Mouse (Mus musculus) stomach, embryonic 15.5 days (tissue): ENCODE measurements at regions not wholly inside any gene's neighbourhood (a gene's known extent, or its start where the extent isn't known, plus 50 kb on each side); places are given as distances from the start of the nearest gene placed in this dataset.
"Not testable (repeated sequence)": the region's sequence is repeated elsewhere in the genome, so short reads cannot be mapped to it uniquely, and the experiment has no call there.

Source experiments
- ATAC-seq: fragments of 200-750 bp; cut with Nextera tagmentation; 2 replicates; pipeline ENCODE4 v1.8.0; 2017; ENCODE audit warnings: low read depth, moderate number of reproducible peaks, moderate TSS enrichment; ENCODE audit not compliant: insufficient read depth, low FRiP score
- H3K27ac ChIP-seq: fragments of 300-500 bp; sonication (generic); 2 replicates; pipeline ENCODE4 v1.5.1; 2015; ENCODE audit warnings: mild to moderate bottlenecking, inconsistent platforms
- H3K27me3 ChIP-seq: fragments of 300-500 bp; sonication (generic); replicated peaks from 2 replicates; pipeline ENCODE4 v1.6.1; 2015; ENCODE audit warnings: inconsistent platforms
- H3K36me3 ChIP-seq: fragments of 300-500 bp; sonication (generic); 2 replicates; pipeline ENCODE4 v1.6.1; 2015; ENCODE audit warnings: inconsistent platforms
- H3K4me1 ChIP-seq: fragments of 300-500 bp; sonication (generic); 2 replicates; pipeline ENCODE4 v1.6.1; 2015; ENCODE audit warnings: inconsistent platforms
- H3K4me2 ChIP-seq: fragments of 300-500 bp; sonication (generic); 2 replicates; pipeline ENCODE4 v1.6.1; 2015; ENCODE audit warnings: mild to moderate bottlenecking, inconsistent platforms
- H3K4me3 ChIP-seq: fragments of 300-500 bp; sonication (generic); replicated peaks from 2 replicates; pipeline ENCODE4 v1.5.1; 2015; ENCODE audit warnings: inconsistent platforms
- H3K9ac ChIP-seq: fragments of 300-500 bp; sonication (generic); 2 replicates; pipeline ENCODE4 v1.6.1; 2015; ENCODE audit warnings: inconsistent platforms
- H3K9me3 ChIP-seq: fragments of 300-500 bp; sonication (generic); 2 replicates; pipeline ENCODE4 v1.6.1; 2016; ENCODE audit warnings: inconsistent platforms
- WGBS: fragments of 180-500 bp; shearing (Covaris S2); methylation state at CpG from one replicate; pipeline ENCODE4 v1.1.7; 2015; 5-methylcytosine and 5-hydroxymethylcytosine counted together

DNA sequence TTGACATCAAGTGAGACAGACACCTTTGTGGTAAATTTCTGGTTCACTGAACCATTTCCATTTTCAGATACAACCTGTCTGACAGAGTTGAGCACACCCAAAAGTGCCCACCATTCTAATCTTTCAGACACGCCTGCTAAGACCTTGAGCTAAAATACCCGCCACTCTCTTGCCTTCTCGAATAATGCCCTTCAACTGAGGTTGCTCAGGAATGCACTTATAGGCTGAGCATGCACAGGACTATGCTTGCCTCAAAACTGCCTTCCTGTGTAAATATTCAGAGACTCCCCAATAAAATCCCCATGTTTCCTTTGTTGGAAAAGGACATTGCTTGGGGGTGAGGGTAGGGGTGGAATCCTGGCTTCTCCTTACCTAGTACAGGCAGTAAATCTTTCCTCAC is 115.3 kb downstream of the Sox4 start:
- H3K36me3 ChIP-seq: no peaks in the 10 kb centered on the region

DNA sequence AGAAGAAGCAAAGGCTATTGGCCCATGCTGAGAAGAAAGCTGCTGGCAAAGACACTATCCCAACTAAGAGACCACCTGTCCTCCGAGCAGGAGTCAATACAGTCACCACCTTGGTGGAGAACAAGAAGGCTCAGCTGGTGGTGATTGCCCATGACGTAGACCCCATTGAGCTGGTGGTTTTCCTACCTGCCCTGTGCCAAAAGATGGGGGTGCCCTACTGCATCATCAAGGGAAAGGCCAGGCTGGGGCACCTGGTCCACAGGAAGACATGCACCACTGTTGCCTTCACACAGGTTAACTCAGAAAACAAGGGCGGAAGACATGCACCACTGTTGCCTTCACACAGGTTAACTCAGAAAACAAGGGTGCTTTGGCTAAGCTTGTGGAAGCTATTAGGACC is 116.3 kb downstream of the Sox4 start:
- not testable (repeated sequence) for H3K9ac ChIP-seq, H3K27ac ChIP-seq, ATAC-seq, H3K4me2 ChIP-seq, H3K9me3 ChIP-seq, H3K36me3 ChIP-seq, H3K27me3 ChIP-seq, H3K4me1 ChIP-seq, H3K4me3 ChIP-seq
- WGBS: 94% methylated on average over 3 of the region's 3 CpGs

More for the DNA sequence above, 115.3 kb downstream of the Sox4 start:
- ATAC-seq: no peak
- Histone ChIP-seq H3K27me3 (no peaks in the 10 kb centered on the region), H3K9me3 (no peaks in the 10 kb centered on the region), H3K4me1 (0 out of 2 replicates have a peak, but pooled peaks cover 3% of the 10 kb centered on the region), H3K9ac (no peak overlapping the region), H3K4me2 (no peak overlapping the region), H3K4me3 (no peak overlapping the region), H3K27ac (no peak overlapping the region)
- WGBS: 70% methylated on average over 3 of the region's 3 CpGs

DNA sequence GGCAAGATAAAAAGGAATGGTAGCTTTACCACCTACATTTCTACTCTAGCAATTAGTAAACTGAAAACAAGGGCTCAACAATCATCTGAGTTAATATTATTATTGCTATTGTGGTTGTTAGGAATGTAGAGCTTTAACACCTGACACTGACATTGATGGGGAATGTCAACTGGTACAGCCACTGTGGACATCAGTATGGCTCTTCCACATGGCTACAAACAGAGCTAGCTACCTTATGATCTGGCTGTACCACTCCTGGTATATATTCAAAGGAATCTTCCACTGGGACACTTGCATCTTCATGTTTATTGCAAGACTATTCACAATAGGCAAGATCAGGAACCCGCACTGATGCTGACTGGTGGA is 119.8 kb downstream of the Sox4 start:
- H3K9me3 ChIP-seq: no peaks in the 10 kb centered on the region
- no peaks in the 10 kb centered on the region for H3K36me3 ChIP-seq
- H3K9ac ChIP-seq: no peak overlapping the region
- H3K27me3 ChIP-seq: no peaks in the 10 kb centered on the region
- no peak overlapping the region for H3K27ac ChIP-seq
- 0 out of 2 replicates have a peak, but pooled peaks cover 5% of the 10 kb centered on the region for H3K4me1 ChIP-seq
- no peak overlapping the region for H3K4me2 ChIP-seq
- no peak overlapping the region for H3K4me3 ChIP-seq
- no peak for ATAC-seq
- 85% methylated on average over 1 of the region's 1 CpGs for WGBS

DNA sequence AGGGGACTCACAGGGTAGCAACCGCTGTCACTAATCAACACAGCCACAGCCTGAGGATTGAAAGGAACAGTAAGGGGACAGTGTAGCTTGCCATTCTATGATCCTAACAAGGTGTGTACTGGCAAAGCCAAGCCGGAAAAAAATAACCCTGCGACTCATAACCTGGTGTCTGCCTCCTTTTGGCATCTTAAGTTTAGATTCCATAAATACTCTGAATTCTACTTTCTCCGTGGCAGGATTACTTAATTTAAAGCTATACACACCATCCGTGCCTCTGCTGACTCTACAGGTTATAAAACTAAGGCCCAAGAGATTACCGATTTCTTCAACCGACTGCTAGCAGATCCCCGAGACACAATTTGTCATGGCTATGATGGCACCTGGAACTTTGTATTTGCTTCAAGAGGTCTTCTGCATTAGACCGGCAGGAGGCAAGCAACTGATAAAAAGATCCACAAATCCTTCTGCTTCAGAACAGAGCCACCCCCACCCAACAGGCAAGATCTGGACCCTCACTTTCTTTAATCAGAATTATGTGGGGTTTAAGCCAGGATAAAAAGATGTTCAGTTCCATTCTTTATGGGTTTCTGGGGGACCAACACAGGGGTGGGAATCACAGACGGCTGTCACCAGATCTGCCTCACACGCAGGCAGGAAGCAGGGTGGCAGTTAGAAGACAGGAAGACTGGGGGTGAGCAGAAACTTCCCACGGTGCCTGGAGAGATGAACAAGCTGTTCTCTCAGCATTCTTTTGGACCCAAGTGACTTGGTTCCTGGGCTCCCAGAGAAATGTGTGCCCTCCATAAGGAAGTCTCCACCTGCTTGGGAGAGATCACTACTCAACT is 120.4 kb downstream of the Sox4 start:
- Histone ChIP-seq H3K9ac (no peak overlapping the region), H3K4me3 (no peak overlapping the region), H3K27ac (no peak overlapping the region), H3K27me3 (no peaks in the 10 kb centered on the region), H3K4me2 (no peak overlapping the region), H3K9me3 (no peaks in the 10 kb centered on the region), H3K4me1 (0 out of 2 replicates have a peak, but pooled peaks cover 5% of the 10 kb centered on the region), H3K36me3 (no peaks in the 10 kb centered on the region)
- 34% methylated on average over 12 of the region's 12 CpGs for WGBS
- ATAC-seq: no peak

DNA sequence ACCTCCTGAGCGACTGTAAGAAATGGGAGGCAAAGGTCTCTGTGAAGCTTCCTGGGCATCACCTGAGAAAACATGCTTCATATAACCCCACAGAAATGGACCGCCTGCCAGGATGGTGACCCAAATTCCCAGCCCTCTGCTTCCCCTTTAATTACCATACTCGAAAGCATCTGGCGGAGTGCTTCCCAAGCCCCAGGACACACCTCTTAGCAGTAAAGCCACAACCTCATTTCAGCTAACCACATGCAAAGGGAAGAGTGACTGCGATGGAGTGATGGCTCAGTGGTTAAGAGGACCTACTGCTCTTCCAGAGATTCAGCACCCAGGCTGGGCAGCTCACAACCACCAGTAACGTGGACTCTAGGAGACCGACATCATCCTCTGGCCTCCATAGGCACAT is 127.2 kb downstream of the Sox4 start:
- Histone ChIP-seq H3K36me3 (no peaks in the 10 kb centered on the region), H3K9ac (no peak overlapping the region), H3K27me3 (no peaks in the 10 kb centered on the region), H3K4me2 (no peak overlapping the region), H3K4me3 (no peak overlapping the region), H3K27ac (no peak overlapping the region), H3K4me1 (no peaks in the 10 kb centered on the region), H3K9me3 (no peaks in the 10 kb centered on the region)
- no peak for ATAC-seq
- WGBS: 90% methylated on average over 7 of the region's 7 CpGs

DNA sequence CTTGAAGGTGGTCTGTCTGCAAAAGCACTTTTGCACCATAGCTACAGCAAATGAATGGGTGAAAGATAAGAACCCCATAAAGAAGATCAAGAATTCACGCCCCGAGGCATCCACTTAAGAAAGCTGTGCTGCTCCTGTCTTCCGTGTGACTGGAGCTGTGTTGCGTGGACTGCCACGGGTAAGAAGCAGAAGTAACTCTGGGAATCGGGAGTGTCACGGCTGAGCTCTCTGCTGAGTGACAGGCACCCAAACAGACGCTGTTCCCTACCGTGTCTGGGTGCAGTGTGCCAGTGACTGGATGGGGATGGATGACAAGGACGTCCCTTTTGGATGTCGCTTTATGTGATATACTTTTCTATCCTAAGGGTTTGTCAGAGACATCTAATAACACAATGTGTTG is 129.5 kb downstream of the Sox4 start:
- H3K27me3 ChIP-seq: no peaks in the 10 kb centered on the region
- no peak overlapping the region for H3K27ac ChIP-seq
- no peak overlapping the region for H3K4me3 ChIP-seq
- H3K9me3 ChIP-seq: no peaks in the 10 kb centered on the region
- H3K36me3 ChIP-seq: no peaks in the 10 kb centered on the region
- H3K4me1 ChIP-seq: no peaks in the 10 kb centered on the region
- no peak overlapping the region for H3K9ac ChIP-seq
- no peak overlapping the region for H3K4me2 ChIP-seq
- ATAC-seq: no peak
- 59% methylated on average over 11 of the region's 11 CpGs for WGBS

DNA sequence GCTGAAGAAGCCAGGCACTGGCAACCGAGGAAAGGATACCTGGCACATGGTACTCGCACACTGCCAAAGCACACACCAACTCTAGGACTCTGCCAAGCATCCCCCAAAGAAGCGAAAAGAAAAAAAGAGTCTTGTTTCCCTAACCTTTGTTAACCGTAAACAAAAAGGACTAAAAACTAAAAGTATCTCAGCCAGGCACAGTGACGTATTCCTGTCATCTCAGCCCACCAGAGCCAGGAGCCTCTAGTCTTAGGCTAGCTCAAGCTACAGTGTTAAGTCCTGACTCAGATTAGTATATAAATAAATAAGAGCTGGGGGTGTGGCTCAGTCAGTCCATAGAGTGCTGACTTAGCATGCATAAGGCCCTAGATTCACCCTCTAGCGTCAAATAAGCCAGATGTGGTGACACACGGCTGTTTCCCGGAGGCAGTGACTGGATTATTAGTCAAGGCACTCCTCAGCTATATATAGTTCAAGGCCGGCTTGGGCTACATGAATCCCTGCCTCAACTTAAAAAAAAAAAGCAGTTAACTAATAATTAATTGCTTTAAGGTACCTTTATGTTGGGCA is 130.1 kb downstream of the Sox4 start:
- ATAC-seq: no peak

DNA sequence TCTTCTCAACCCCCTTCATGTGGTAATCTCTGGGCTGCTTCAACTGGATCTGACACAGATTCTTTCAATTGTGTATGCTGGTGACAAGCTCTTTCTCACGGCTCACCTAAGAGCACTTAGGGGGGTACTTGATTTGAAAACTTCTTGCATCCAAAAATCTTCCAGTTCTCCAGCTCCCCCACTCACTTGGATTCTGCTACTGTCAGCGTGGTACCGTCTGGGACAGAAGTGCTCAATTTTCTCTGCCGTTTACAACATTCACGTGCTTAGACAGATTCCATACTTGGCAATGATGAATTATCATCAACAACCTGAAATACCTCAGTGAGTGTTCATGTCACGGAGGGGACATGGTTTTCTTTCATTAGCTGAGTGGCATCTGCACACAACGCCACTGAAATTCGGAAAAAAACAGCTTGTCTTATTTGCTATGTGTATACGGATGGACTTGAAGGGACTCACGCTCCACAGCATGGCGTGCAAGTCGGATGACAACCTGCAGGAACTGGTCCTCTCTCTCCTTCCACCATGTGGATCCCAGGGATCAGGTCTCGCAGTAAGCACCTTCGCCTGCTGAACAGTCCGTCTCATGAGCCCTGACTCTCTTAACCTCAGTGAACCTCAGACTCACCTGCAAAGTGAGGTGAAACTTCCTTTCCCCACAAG is 132.5 kb downstream of the Sox4 start:
- 61% methylated on average over 15 of the region's 15 CpGs for WGBS
- H3K36me3 ChIP-seq: no peaks in the 10 kb centered on the region
- ATAC-seq: no peak
- no peak overlapping the region for H3K4me2 ChIP-seq
- no peak overlapping the region for H3K9ac ChIP-seq
- no peak overlapping the region for H3K4me3 ChIP-seq
- H3K9me3 ChIP-seq: no peaks in the 10 kb centered on the region
- H3K27me3 ChIP-seq: no peaks in the 10 kb centered on the region
- no peaks in the 10 kb centered on the region; the same call in 1 of the 2 replicates for H3K4me1 ChIP-seq
- no peak overlapping the region for H3K27ac ChIP-seq

More for the DNA sequence above, 130.1 kb downstream of the Sox4 start:
- H3K4me2 ChIP-seq: no peak overlapping the region
- no peak overlapping the region for H3K27ac ChIP-seq
- H3K4me3 ChIP-seq: no peak overlapping the region
- no peaks in the 10 kb centered on the region for H3K4me1 ChIP-seq
- no peak overlapping the region for H3K9ac ChIP-seq
- no peaks in the 10 kb centered on the region for H3K9me3 ChIP-seq
- no peaks in the 10 kb centered on the region for H3K27me3 ChIP-seq
- 70% methylated on average over 9 of the region's 9 CpGs for WGBS
- no peaks in the 10 kb centered on the region for H3K36me3 ChIP-seq

DNA sequence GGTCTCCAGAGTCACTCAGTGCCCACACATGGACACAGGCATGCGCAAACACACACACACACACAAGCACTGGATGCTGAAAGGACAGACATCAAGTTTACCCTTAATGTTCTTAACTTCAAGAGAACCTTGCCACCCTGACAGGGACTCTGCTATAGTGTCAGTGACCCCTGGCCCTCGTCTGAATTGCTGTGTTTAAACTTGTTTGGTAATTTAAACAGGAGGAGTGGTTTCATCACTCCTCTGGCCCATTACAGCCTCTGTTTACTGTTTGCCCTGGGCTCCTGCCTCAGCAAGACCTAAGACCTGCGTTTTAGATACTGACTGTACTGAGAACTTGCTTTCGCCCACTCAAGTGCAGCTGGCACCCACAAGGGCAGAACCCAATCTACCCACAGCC is 139.4 kb downstream of the Sox4 start:
- WGBS: 51% methylated on average over 4 of the region's 4 CpGs
- Histone ChIP-seq H3K9ac (no peak overlapping the region), H3K4me1 (peaks cover 8% of the 10 kb centered on the region), H3K27ac (no peak overlapping the region), H3K4me3 (no peak overlapping the region), H3K27me3 (no peaks in the 10 kb centered on the region), H3K9me3 (no peaks in the 10 kb centered on the region), H3K4me2 (no peak overlapping the region), H3K36me3 (no peaks in the 10 kb centered on the region)
- 0 out of 2 replicates have a peak, but pooled peaks have one; percentile 18 for ATAC-seq

DNA sequence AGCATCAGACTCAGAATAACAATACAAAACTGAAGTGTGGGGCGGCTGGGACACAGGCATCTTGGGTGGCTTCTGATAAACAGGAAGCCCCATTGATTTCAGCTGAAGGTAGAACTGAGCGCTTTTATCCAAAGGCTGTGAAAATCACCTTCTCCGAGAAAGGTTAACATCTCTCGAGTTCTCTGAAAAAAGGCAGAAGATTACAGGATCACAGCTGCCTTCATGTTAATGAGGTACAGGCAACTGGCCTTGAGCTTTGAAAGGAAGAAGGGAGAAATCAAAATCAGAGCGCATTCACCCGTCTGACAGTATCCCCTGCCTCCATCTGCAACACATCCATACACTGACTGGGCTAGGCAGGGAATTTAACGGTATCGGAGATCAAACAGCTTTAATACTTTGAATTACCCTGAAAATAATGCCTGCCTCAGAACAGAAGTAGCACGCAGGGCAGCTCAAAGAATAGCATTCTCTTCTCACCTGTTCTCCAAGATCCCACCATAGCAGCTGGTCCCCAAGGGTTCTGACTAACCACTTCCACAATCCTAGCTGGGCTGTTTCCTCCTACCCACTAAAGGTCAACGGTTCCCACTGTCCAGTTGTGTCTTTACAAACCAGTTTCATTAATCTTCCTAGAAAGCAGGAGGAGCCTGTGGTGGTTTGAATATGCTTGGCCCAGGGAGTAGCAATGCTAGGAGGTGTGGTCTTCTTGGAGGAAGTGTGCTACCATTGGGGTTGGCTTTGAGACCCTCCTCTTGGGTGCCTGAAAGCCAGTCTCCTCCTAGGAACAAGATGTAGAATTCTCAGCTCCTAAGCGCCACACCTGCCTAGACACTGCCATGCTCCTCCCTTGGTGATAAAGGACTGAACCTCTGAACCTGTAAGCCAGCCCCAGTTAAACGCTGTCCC is 141.6 kb downstream of the Sox4 start:
- ATAC-seq: no peak; the same call in 1 of the 2 replicates
- 38% methylated on average over 12 of the region's 12 CpGs for WGBS
- Histone ChIP-seq H3K9ac (no peak overlapping the region), H3K4me2 (no peak overlapping the region), H3K36me3 (no peaks in the 10 kb centered on the region), H3K27me3 (no peaks in the 10 kb centered on the region), H3K9me3 (no peaks in the 10 kb centered on the region), H3K4me3 (no peak overlapping the region), H3K4me1 (peaks cover 8% of the 10 kb centered on the region), H3K27ac (no peak overlapping the region)

DNA sequence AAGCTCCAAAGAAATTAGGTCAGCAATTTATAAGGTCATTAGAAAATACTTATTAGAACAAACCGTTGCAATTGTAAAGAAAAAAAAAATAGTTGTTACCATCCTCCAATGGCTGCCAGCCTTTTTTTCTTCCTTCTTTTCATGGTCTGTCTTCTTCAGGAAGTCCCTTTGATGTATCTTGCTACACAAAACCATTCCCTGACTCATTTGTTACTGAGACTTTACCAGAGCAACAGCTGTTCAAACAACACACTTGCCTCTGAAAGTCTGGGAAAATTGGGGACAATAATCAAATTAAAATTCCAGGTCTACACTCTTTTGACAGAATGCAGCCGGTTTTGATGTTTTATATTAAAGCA is 142.5 kb downstream of the Sox4 start:
- Histone ChIP-seq H3K4me3 (no peak overlapping the region), H3K4me2 (no peak overlapping the region), H3K9ac (no peak overlapping the region), H3K27me3 (no peaks in the 10 kb centered on the region), H3K36me3 (no peaks in the 10 kb centered on the region), H3K27ac (no peak overlapping the region), H3K9me3 (no peaks in the 10 kb centered on the region), H3K4me1 (peaks cover 8% of the 10 kb centered on the region; the same call in 1 of the 2 replicates)
- ATAC-seq: no peak
- 16% methylated on average over 2 of the region's 2 CpGs for WGBS
